Mouse (Mus musculus) hindbrain, embryonic 15.5 days (tissue): ENCODE results near the gene Dgcr6. TPM values are rescaled to one million over a fixed set of nuclear protein-coding genes. Genes with fewer than 3 reads are reported as not detected.
A peak's percentile ranks its signal among the peaks of the same experiment; 100 is the strongest.

Experiments used
- ATAC-seq: fragments of 200-750 bp; cut with Nextera tagmentation; 2 replicates; pipeline ENCODE4 v1.8.0; 2017; ENCODE audit warnings: low read depth, moderate number of reproducible peaks, moderate TSS enrichment; ENCODE audit not compliant: low FRiP score
- H3K27ac ChIP-seq: fragments of 300-500 bp; sonication (generic); replicated peaks from 2 replicates; pipeline ENCODE4 v1.5.1; 2015; ENCODE audit warnings: mild to moderate bottlenecking, inconsistent platforms
- H3K27me3 ChIP-seq: fragments of 300-500 bp; sonication (generic); 2 replicates; pipeline ENCODE4 v1.6.1; 2015; ENCODE audit warnings: control low read depth, inconsistent platforms
- H3K36me3 ChIP-seq: fragments of 300-500 bp; sonication (generic); 2 replicates; pipeline ENCODE4 v1.6.1; 2015; ENCODE audit warnings: control low read depth, inconsistent platforms
- H3K4me1 ChIP-seq: fragments of 300-500 bp; sonication (generic); replicated peaks from 2 replicates; pipeline ENCODE4 v1.6.1; 2015; ENCODE audit warnings: control low read depth, inconsistent platforms
- H3K4me2 ChIP-seq: fragments of 300-500 bp; sonication (generic); 2 replicates; pipeline ENCODE4 v1.6.1; 2015; ENCODE audit warnings: moderate library complexity, mild to moderate bottlenecking, inconsistent platforms
- H3K4me3 ChIP-seq: fragments of 300-500 bp; sonication (generic); 2 replicates; pipeline ENCODE4 v1.5.1; 2015; ENCODE audit warnings: mild to moderate bottlenecking, inconsistent platforms
- H3K9ac ChIP-seq: fragments of 300-500 bp; sonication (generic); 2 replicates; pipeline ENCODE4 v1.6.1; 2015; ENCODE audit warnings: inconsistent platforms
- H3K9me3 ChIP-seq: fragments of 300-500 bp; sonication (generic); 2 replicates; pipeline ENCODE4 v1.6.1; 2016; ENCODE audit warnings: control low read depth, inconsistent platforms
- WGBS: fragments of 180-500 bp; shearing (Covaris S2); methylation state at CpG from one replicate; pipeline ENCODE4 v1.1.7; 2015; 5-methylcytosine and 5-hydroxymethylcytosine counted together
- polyA plus RNA-seq: library from polyadenylated mRNA; unstranded; fragments of >200 nt; fragmentation: Nextera tagmentation; extraction: Ambion mirVana; gene quantifications from 2 replicates; pipeline ENCODE4 v1.2.1, GENCODE M21; 2015

The Dgcr6 gene
- polyA plus RNA-seq, 1 experiment from 2014 or later = 155 TPM

DNA sequence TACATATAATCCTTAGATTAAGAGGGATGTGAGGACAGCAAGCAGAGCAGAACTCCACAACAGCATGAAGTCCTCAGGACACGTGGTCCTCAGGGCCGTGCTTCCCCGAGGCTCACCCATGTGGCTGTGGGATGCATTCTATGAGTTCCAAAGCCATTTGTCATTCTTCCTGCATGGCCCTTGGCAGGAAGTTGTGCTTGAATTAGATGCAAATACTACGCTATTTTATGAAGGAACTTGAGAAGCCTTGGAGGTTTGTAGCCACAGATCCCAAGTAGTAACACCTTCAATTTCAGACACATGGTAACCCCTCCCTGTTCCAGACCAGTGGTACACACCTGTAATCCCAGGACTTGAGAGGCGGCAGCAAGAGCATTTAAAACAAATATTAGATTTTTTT, 43.7 kb downstream of the Dgcr6 start:
- H3K9me3 ChIP-seq = no peaks in the 10 kb centered on the region
- WGBS = 58% methylated on average over 5 of the region's 5 CpGs
- no peak overlapping the region for H3K4me3 ChIP-seq
- no peak overlapping the region for H3K27ac ChIP-seq
- no peak overlapping the region for H3K4me2 ChIP-seq
- H3K36me3 ChIP-seq = no peaks in the 10 kb centered on the region
- no peaks in the 10 kb centered on the region for H3K27me3 ChIP-seq
- no peak overlapping the region for H3K9ac ChIP-seq
- no peaks in the 10 kb centered on the region for H3K4me1 ChIP-seq
- no peak for ATAC-seq

DNA sequence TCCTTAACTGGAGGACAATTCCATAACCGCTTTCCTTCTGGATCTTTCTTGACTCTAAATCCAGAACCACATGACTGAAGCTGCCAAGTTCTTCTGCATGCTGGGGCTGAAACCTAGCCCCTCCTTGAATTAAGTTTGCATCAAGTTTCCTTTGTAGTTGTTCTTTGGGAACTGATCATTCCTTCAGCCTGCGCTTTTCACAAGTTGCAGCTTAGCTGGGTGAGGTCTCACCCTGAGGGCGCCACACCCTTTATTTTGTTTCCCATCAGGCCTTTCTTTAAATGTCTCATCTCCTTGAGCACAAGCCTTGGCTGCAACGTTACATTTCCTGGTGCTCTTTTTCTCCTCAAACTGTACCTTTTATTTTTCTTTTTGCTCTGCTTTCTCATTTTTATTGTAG, 50.2 kb downstream of the Dgcr6 start:
- Histone ChIP-seq H3K9me3 (no peaks in the 10 kb centered on the region), H3K4me1 (no peaks in the 10 kb centered on the region), H3K4me2 (no peak overlapping the region), H3K36me3 (no peaks in the 10 kb centered on the region), H3K27me3 (no peaks in the 10 kb centered on the region), H3K4me3 (no peak overlapping the region), H3K9ac (no peak overlapping the region), H3K27ac (no peak overlapping the region)
- ATAC-seq = no peak
- 86% methylated on average over 4 of the region's 4 CpGs for WGBS

DNA sequence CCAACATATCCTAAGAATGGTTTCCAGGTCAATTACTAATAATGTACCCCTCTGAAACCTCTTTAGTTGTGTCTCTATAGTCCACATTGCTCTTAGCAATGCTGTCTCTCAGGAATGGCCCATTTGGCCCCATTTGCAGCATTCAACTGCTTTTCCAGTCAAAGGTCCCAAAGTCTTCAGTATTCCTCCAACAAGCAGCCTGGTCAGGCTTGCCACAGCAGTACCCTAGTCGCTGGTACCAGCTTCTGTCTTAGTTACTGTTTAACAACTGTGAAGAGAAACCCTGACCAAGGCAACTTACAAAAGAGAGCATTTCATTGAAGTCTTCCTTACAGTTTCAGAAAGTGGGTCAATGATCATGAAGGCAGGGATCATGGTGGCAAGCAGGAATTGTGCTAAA, 50.7 kb downstream of the Dgcr6 start:
- Histone ChIP-seq H3K4me1 (no peaks in the 10 kb centered on the region), H3K4me3 (no peak overlapping the region), H3K36me3 (no peaks in the 10 kb centered on the region), H3K27me3 (no peaks in the 10 kb centered on the region), H3K9me3 (no peaks in the 10 kb centered on the region), H3K4me2 (no peak overlapping the region), H3K27ac (no peak overlapping the region), H3K9ac (no peak overlapping the region)
- 68% methylated on average over 1 of the region's 1 CpGs for WGBS
- ATAC-seq = no peak

DNA sequence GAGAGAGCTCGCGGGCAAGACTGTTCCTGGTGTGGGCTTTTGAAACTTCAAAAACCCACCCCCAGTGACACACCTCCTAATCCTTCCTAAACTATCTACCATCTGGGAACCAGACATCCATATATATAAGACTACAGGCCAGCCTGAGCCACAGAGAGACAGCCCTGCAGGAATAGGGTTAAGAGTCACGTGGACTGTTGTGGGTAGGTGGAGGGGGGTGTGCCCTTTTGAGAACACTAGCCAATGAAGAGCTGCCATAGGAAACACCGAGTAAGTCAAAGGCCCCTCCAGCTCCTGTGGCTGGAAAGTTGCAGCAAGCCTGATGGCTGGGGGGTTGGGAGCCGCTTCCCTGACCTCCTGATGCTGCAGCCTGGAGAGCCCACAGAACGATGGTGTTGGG, 51.1 kb downstream of the Dgcr6 start:
- 44% methylated on average over 6 of the region's 6 CpGs for WGBS
- no peaks in the 10 kb centered on the region for H3K4me1 ChIP-seq

DNA sequence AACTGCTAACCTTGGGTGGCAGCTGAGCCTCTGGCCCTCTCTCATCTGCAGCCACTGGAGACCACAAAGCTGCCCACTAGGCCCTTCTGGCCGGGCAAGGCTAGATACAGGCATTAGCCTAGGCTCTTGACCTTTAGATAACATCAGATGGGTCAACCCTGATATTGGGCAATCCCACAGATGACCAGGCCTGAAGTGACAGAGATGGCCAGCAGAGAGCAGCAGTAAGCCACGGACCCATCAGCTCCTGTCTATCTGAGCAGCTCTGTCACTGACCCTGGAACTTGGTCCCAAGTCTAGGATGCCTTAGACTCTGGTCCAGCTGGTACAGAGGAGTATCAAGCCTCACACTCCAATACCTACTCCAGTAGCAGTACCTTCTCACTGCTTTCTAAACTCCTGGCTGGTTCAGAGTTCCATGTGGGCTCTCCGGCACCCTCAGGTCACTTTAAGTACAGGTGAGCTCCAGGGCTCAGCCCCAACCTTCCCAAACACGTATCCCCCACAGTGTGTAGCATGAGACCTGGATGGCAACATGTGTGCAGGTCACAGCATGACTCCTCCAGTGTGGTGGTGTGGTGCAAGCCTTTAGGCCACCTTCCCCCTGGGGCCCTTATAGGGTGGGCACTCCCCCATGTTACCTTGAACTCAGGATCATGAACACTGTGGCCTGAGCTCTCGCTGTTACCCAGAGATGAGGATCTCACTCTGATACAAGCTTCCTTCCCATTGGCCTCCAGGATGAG, 55.7 kb downstream of the Dgcr6 start:
- H3K4me1 ChIP-seq = no peaks in the 10 kb centered on the region
- peak; percentile 82 for ATAC-seq
- no peaks in the 10 kb centered on the region for H3K27me3 ChIP-seq
- WGBS = 64% methylated on average over 5 of the region's 5 CpGs
- H3K36me3 ChIP-seq = no peaks in the 10 kb centered on the region
- no peak overlapping the region for H3K9ac ChIP-seq
- H3K4me3 ChIP-seq = no peak overlapping the region
- no peak overlapping the region for H3K4me2 ChIP-seq
- no peak overlapping the region for H3K27ac ChIP-seq
- H3K9me3 ChIP-seq = no peaks in the 10 kb centered on the region

More for the DNA sequence above, 51.1 kb downstream of the Dgcr6 start:
- H3K9ac ChIP-seq = no peak overlapping the region
- no peaks in the 10 kb centered on the region for H3K9me3 ChIP-seq
- no peak overlapping the region for H3K27ac ChIP-seq
- no peak overlapping the region for H3K4me2 ChIP-seq
- no peaks in the 10 kb centered on the region for H3K36me3 ChIP-seq
- no peak overlapping the region for H3K4me3 ChIP-seq
- no peaks in the 10 kb centered on the region for H3K27me3 ChIP-seq
- no peak for ATAC-seq

DNA sequence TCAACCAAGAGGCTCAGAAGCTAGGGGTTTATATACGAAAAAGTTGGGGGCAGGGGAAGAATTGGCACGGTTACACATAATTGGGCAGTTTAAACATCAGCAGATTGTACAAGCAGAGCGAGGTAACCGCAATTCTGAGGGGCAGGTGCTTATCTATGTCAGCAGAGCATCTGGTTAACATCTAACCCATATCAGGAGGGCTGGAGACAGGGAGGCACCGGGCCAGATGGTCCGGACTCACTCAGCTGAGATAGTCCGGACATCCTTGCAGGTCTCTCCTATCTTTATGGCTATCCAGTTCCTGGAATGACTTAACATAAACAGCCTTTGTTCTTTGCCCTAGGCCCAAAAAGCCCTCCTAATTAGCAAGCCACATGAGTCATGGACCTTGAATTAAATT, 58.4 kb downstream of the Dgcr6 start:
- H3K36me3 ChIP-seq = no peaks in the 10 kb centered on the region
- H3K4me3 ChIP-seq = no peak overlapping the region
- H3K27me3 ChIP-seq = no peaks in the 10 kb centered on the region
- no peaks in the 10 kb centered on the region for H3K4me1 ChIP-seq
- H3K27ac ChIP-seq = no peak overlapping the region
- ATAC-seq = no peak
- no peak overlapping the region for H3K9ac ChIP-seq
- no peaks in the 10 kb centered on the region for H3K9me3 ChIP-seq
- H3K4me2 ChIP-seq = no peak overlapping the region
- WGBS = 86% methylated on average over 7 of the region's 7 CpGs

DNA sequence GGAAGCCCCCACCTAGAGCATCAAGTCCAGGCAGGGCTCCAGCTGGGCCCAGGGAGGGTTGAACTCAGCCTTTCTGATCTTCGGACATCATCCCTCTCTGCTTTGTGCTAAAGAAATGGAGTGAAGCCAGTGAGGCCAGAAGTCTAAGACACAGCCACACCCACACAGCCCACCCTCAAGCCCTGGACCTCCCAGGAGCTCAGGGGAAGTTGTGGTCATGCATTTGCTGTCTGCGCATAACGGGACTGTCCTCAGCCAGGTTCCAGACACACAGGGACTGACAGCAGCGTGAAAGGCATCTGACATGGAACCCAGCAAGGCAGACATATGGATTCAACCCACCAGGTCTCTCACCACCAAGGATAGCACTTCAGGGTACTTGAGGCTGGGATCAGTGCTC, 63.8 kb downstream of the Dgcr6 start:
- Histone ChIP-seq H3K9me3 (no peaks in the 10 kb centered on the region), H3K27ac (no peak overlapping the region), H3K36me3 (no peaks in the 10 kb centered on the region), H3K4me3 (no peak overlapping the region), H3K4me1 (peaks cover 7% of the 10 kb centered on the region), H3K27me3 (no peaks in the 10 kb centered on the region), H3K9ac (no peak overlapping the region), H3K4me2 (no peak overlapping the region)
- no peak for ATAC-seq
- 74% methylated on average over 4 of the region's 4 CpGs for WGBS

DNA sequence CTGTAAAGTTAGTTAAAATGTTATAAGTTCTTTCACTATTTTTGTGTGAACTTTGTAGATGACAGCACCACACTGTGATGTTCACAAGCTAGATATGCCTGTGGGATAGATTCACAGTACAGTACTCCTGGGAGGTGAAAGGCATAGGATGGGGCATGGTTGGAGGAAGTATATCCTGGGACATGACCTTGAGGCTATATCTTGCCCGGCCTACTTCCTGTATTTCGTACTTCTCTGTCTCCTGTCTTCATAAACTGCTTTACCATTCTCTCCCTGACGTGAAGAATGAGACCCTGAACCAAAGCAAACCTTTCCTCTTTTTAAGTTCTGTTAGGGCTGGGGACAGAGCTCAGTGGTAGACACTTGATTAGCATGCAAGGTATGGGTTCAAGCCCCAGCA, 65.6 kb downstream of the Dgcr6 start:
- H3K4me3 ChIP-seq = no peak overlapping the region
- H3K36me3 ChIP-seq = no peaks in the 10 kb centered on the region
- no peak overlapping the region for H3K27ac ChIP-seq
- H3K4me2 ChIP-seq = no peak overlapping the region
- H3K9me3 ChIP-seq = no peaks in the 10 kb centered on the region
- ATAC-seq = no peak
- peaks cover 7% of the 10 kb centered on the region for H3K4me1 ChIP-seq
- H3K27me3 ChIP-seq = no peaks in the 10 kb centered on the region
- H3K9ac ChIP-seq = no peak overlapping the region
- 85% methylated on average over 3 of the region's 3 CpGs for WGBS

DNA sequence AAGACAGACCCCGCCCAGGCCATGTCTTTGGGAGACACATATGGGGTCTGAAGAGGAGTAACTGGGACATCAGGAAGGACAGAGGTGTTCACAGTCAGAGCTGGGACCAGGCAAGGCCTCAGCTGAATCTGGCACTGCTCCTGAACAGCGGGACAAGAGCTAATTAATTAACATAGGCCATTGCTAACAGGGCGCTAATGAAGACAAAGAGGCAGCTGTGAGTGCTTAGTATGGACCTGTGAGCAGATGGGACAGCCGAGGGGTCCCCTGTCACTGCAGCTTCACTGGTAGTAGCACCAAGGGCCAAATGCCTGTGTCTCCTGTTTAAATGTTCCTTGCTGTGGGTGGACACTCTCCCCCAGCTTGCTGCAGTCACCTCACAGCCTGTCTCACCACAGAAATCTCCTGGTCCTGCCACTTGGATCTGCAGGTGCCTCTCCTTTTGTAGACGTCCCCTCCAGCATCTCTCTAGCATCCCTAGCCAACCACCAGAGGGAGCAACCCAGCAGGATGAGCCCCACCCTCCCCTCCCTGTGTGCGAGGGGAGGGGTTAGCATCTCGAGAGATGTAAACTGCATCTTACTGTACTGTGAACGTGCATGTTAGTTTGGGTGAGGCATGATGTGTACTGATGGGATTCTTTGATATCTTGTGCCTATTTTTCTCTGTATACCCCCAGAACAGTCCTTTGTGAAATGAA, 66.5 kb downstream of the Dgcr6 start:
- peak; percentile 68; the same call in 1 of the 2 replicates for ATAC-seq

More for the DNA sequence above, 66.5 kb downstream of the Dgcr6 start:
- H3K36me3 ChIP-seq = no peaks in the 10 kb centered on the region
- H3K4me2 ChIP-seq = no peak overlapping the region
- H3K9ac ChIP-seq = no peak overlapping the region
- H3K27me3 ChIP-seq = no peaks in the 10 kb centered on the region
- 0 out of 2 replicates have a peak overlapping the region, but pooled peaks have one; percentile 8 for H3K27ac ChIP-seq
- 15% methylated on average over 8 of the region's 8 CpGs for WGBS
- no peak overlapping the region for H3K4me3 ChIP-seq
- H3K4me1 ChIP-seq = peaks cover 7% of the 10 kb centered on the region
- H3K9me3 ChIP-seq = no peaks in the 10 kb centered on the region

Other genes with a start within 250 kb of the Dgcr6 start
- 4.4 and 4.5 TPM in 2 replicates for gene B830017H08Rik, start 219.7 kb upstream of the Dgcr6 start, polyA plus RNA-seq
- gene Car15, start 214.5 kb upstream of the Dgcr6 start, polyA plus RNA-seq = 3.1 and 5.4 TPM in 2 replicates
- gene Gm20518, start 161.2 kb upstream of the Dgcr6 start, polyA plus RNA-seq = 0.31 and 0.33 TPM in 2 replicates
- gene Tssk1, start 158.6 kb upstream of the Dgcr6 start, polyA plus RNA-seq = 0.04 TPM in 2 replicates
- gene Dgcr2, start 154.3 kb upstream of the Dgcr6 start, polyA plus RNA-seq = 106 and 111 TPM in 2 replicates
- not detected in 2 replicates for gene Tssk2, start 154.2 kb upstream of the Dgcr6 start, polyA plus RNA-seq
- 42.5 and 49.6 TPM in 2 replicates for gene Ess2, start 141.5 kb upstream of the Dgcr6 start, polyA plus RNA-seq
- 1.1 and 1.2 TPM in 2 replicates for gene Gsc2, start 137.8 kb upstream of the Dgcr6 start, polyA plus RNA-seq
- 193 and 203 TPM in 2 replicates for gene Slc25a1, start 124.6 kb upstream of the Dgcr6 start, polyA plus RNA-seq
- not detected in 2 replicates for gene Vpreb2, start 72.4 kb upstream of the Dgcr6 start, polyA plus RNA-seq
- gene Prodh, start 37.3 kb downstream of the Dgcr6 start, polyA plus RNA-seq = 4.3 and 4.9 TPM in 2 replicates
- gene Rtn4r, start 74.8 kb downstream of the Dgcr6 start, polyA plus RNA-seq = 24.7 and 25.5 TPM in 2 replicates
- gene Ccdc188, start 165.0 kb downstream of the Dgcr6 start, polyA plus RNA-seq = not detected in 2 replicates
- 16.3 and 19.7 TPM in 2 replicates for gene Zdhhc8, start 182.3 kb downstream of the Dgcr6 start, polyA plus RNA-seq
- 94.7 and 98.9 TPM in 2 replicates for gene Trmt2a, start 195.8 kb downstream of the Dgcr6 start, polyA plus RNA-seq
- 373 and 402 TPM in 2 replicates for gene Ranbp1, start 195.9 kb downstream of the Dgcr6 start, polyA plus RNA-seq
- gene Gm49776, start 205.5 kb downstream of the Dgcr6 start, polyA plus RNA-seq = 2.2 and 6.0 TPM in 2 replicates
- 29.5 and 30.9 TPM in 2 replicates for gene Dgcr8, start 236.4 kb downstream of the Dgcr6 start, polyA plus RNA-seq